Mouse (Mus musculus): ENCODE measurements around the gene Dync1i1. TPM values are rescaled to one million over a fixed set of nuclear protein-coding genes. Genes with fewer than 3 reads are reported as not detected.

Gene Dync1i1
- polyA plus RNA-seq, 1 experiment, result 1.4 TPM

DNA sequence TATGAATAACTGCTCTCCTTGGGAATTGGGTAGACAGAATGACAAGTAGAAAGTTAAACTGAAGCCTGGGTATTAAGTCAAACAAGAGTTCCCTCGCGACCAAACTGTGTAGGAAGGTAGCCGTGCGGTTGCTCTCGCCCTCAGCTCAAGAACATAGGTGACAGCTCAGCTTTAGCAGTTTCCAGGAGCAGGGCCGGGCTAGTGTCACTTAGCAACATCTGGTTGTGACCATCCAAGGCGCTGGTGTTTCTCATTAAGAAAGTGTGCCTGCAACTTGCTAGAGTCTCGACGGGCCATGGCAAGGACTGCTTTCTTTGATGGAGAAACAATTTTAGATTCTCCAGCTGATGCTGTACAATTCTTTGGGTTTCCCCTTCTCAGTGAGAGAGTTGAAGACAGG is 291.5 kb downstream of the Dync1i1 start:
- no peak overlapping the region for H3K4me3 ChIP-seq (ENCODE audit: insufficient read depth, low read length)
- H3K4me1 ChIP-seq (ENCODE audit: control insufficient read depth, insufficient read depth, low read length), result 0 out of 2 replicates have a peak, but pooled peaks cover 3% of the 10 kb centered on the region
- no peak overlapping the region for H3K27ac ChIP-seq (ENCODE audit: insufficient read depth, low read length)
- TF ChIP-seq POLR2A (IDR thresholded peaks at IDR 0.05; ENCODE audit: low read depth, low read length) (no peak), CTCF (IDR thresholded peaks at IDR 0.05; ENCODE audit: borderline replicate concordance, insufficient read depth, low read length) (no peak)

DNA sequence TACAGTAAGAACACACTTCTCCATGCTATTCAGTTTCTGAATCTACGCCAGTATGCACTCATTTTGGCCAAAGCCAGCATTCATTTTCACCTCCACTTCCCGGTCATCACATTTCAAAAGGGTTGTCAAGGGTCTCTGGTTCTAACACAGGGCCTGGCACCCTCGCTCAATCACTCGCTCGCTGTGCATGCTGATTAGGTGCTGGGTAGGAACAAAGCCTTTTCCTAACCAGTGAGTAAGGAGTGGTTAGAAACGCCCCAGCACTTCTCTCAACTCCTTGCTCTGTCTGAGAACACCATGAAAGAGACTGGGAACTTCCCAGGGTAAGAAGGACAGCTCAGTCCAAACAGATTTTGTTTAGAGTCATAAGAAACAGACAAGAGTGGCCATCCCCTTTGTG is 298.5 kb downstream of the Dync1i1 start:
- no peak overlapping the region for H3K4me3 ChIP-seq (ENCODE audit: insufficient read depth, low read length)
- no peaks in the 10 kb centered on the region for H3K4me1 ChIP-seq (ENCODE audit: control insufficient read depth, insufficient read depth, low read length)
- TF ChIP-seq CTCF (IDR thresholded peaks at IDR 0.05; ENCODE audit: borderline replicate concordance, insufficient read depth, low read length) (no peak), POLR2A (IDR thresholded peaks at IDR 0.05; ENCODE audit: low read depth, low read length) (no peak)
- no peak overlapping the region for H3K27ac ChIP-seq (ENCODE audit: insufficient read depth, low read length)

DNA sequence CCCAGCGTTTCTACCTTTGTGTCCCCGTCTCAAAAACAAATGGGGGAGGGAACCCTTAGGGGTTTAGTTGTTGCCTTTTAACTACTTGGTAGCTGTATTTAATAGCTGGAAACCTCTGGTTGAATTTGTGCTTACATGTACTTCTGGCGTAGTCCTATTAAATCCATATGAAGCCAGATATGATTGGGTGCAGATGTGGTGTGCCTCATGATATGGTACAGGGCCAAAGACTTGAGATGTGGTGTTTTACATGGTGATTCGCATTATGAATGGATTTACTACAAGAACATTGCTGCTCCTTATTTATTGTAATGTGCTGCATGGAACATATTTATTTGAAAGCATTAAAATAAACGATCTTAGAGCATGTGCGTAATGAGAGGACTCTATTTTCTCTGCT is 302.2 kb downstream of the Dync1i1 start:
- Histone ChIP-seq H3K4me3 (ENCODE audit: insufficient read depth, low read length) (no peak overlapping the region), H3K4me1 (ENCODE audit: control insufficient read depth, insufficient read depth, low read length) (no peaks in the 10 kb centered on the region), H3K27ac (ENCODE audit: insufficient read depth, low read length) (no peak overlapping the region)
- TF ChIP-seq POLR2A (IDR thresholded peaks at IDR 0.05; ENCODE audit: low read depth, low read length) (no peak), CTCF (IDR thresholded peaks at IDR 0.05; ENCODE audit: borderline replicate concordance, insufficient read depth, low read length) (no peak)

DNA sequence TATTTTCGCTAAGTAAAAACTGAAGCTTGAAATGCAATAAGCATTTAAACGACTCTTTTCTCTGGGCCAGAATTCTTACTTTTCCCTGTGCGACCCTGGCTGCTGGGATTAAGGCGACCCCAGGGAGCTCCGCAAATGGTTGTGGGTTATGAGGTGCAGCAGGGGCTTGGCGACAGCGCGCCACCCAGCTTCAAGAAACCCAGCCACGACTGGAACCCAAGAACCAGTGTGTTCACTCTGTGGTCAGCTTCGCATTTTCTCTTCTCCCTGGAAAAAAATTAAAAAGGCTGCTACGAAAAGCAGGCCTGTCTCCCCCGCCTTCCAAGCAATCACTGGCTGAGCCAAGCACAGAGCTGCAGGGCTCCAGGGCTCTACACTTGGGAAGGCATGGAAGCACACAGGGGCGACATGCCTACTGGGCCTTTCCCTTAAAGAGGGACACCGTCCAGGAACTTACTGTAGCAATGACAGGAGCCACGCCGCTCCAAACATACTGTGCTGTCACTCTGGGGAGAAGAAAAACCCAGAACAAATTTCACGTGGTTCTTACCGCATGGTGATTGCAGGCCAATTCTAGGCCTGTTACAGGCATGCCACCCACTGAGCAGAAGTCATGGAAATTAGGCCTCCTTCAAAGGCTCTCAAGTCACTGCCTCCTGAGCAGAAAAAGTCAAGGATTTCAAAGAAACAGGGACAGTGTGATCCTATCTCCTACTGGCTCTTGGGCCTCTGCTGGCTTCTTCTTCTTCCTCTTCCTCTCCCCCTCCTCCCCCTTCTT is 313.5 kb downstream of the Dync1i1 start:
- TF ChIP-seq POLR2A (IDR thresholded peaks at IDR 0.05; ENCODE audit: low read depth, low read length) (no peak), CTCF (IDR thresholded peaks at IDR 0.05; ENCODE audit: borderline replicate concordance, insufficient read depth, low read length) (no peak)
- no peak overlapping the region for H3K4me3 ChIP-seq (ENCODE audit: insufficient read depth, low read length)
- no peaks in the 10 kb centered on the region for H3K4me1 ChIP-seq (ENCODE audit: control insufficient read depth, insufficient read depth, low read length)
- H3K27ac ChIP-seq (ENCODE audit: insufficient read depth, low read length), result no peak overlapping the region

DNA sequence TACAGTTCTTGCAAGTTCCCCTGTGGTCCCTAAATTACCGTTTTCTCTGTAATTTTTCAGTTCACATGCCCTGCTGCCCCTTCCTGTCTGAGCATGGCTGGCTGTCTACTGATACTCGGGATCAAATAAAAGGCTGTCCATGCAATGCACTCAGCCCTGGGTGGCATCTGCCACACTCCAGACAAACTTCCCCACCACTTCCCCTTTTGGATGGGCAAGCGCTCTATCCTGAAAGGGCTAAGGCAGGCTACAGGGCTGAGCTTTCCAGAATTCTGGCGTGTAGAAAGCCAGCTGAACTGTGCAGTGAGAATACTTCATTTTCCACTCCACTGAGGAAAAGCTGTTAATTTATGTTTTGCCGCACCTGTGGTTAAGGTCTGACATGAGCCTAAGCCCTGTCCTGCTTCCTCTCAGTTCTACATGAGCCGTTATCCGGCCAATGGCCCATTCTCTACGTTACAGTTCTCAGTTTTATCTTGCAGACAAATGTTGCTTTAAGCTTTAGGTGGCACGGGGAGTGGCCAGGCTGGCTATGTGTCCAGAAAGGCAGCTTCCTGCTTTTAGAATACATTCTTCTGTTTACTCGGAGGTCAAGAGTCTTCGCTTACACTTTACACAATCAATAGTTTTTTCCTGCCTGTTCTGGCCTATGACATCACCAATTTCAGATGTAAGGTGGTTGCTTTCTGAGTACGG is 321.4 kb downstream of the Dync1i1 start:
- no peak overlapping the region for H3K27ac ChIP-seq (ENCODE audit: insufficient read depth, low read length)
- H3K4me3 ChIP-seq (ENCODE audit: insufficient read depth, low read length), result no peak overlapping the region
- H3K4me1 ChIP-seq (ENCODE audit: control insufficient read depth, insufficient read depth, low read length), result no peaks in the 10 kb centered on the region
- TF ChIP-seq CTCF (IDR thresholded peaks at IDR 0.05; ENCODE audit: borderline replicate concordance, insufficient read depth, low read length) (no peak), POLR2A (IDR thresholded peaks at IDR 0.05; ENCODE audit: low read depth, low read length) (no peak)

DNA sequence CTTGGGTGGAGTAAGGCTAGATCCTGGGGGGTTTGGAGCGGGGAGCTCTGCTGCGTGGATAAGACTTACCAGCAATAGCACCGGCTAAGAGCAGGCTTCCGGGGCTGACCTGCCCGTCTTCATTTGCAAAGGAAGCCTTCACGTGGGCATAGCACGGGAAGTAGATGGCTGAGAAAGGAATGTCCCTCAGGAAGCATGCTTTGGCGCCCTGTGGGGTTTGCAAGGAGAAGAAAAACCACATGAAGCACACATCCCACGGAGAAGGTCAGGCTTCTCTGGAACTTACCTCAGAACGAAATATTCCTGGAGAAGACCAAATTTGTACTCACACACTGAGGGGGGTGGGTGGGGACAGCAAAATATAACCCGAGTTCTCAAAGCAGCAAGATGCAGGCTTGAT is 327.3 kb downstream of the Dync1i1 start:
- Histone ChIP-seq H3K4me1 (ENCODE audit: control insufficient read depth, insufficient read depth, low read length) (no peaks in the 10 kb centered on the region; the same call in 1 of the 2 replicates), H3K4me3 (ENCODE audit: insufficient read depth, low read length) (no peak overlapping the region), H3K27ac (ENCODE audit: insufficient read depth, low read length) (no peak overlapping the region)
- no peak for TF ChIP-seq CTCF (IDR thresholded peaks at IDR 0.05; ENCODE audit: borderline replicate concordance, insufficient read depth, low read length)
- TF ChIP-seq POLR2A (IDR thresholded peaks at IDR 0.05; ENCODE audit: low read depth, low read length), result no peak

DNA sequence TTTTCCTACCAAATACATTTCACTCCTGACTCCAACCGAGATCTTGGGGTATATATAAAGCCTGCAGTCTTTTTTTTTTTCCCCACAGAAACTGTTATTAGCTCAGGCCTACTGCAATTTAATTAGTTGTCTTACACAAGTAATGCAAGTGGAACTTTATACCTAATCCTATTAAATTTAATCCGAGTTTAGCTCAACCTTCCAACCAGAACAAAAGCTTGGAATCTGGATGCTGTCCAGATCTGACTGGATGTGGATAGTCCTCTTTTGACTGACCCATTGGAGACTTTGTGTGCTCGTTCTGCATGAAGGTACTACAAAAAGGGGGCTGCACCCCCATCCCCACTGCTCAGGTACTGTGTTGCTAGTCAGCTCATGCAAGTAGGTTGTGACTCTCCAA is 328.5 kb downstream of the Dync1i1 start:
- no peak overlapping the region for H3K4me3 ChIP-seq (ENCODE audit: insufficient read depth, low read length)
- no peak for TF ChIP-seq POLR2A (IDR thresholded peaks at IDR 0.05; ENCODE audit: low read depth, low read length)
- TF ChIP-seq CTCF (IDR thresholded peaks at IDR 0.05; ENCODE audit: borderline replicate concordance, insufficient read depth, low read length), result no peak
- no peak overlapping the region for H3K27ac ChIP-seq (ENCODE audit: insufficient read depth, low read length)
- H3K4me1 ChIP-seq (ENCODE audit: control insufficient read depth, insufficient read depth, low read length), result no peaks in the 10 kb centered on the region; the same call in 1 of the 2 replicates

DNA sequence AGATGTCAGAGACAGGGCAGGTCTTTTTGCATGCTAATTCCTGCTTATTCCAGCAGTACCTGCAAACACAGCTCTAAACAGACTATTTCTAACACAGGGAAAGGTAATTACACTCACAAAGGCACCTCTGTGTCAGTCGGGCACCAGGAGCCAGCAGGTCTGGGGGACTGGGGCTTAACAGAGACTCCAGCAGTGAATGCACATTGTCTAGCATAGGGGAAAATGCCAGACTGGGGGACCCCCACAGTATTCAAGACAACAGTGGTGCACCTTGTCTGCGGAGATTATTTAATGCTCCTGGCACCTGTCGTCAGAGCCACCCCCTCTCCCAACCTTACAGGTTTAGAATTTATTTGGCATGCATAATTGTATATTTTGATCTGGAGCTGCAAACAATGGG is 333.1 kb downstream of the Dync1i1 start:
- Histone ChIP-seq H3K4me1 (ENCODE audit: control insufficient read depth, insufficient read depth, low read length) (no peaks in the 10 kb centered on the region; the same call in 1 of the 2 replicates), H3K27ac (ENCODE audit: insufficient read depth, low read length) (no peak overlapping the region), H3K4me3 (ENCODE audit: insufficient read depth, low read length) (no peak overlapping the region)
- no peak for TF ChIP-seq POLR2A (IDR thresholded peaks at IDR 0.05; ENCODE audit: low read depth, low read length)
- TF ChIP-seq CTCF (IDR thresholded peaks at IDR 0.05; ENCODE audit: borderline replicate concordance, insufficient read depth, low read length), result no peak

DNA sequence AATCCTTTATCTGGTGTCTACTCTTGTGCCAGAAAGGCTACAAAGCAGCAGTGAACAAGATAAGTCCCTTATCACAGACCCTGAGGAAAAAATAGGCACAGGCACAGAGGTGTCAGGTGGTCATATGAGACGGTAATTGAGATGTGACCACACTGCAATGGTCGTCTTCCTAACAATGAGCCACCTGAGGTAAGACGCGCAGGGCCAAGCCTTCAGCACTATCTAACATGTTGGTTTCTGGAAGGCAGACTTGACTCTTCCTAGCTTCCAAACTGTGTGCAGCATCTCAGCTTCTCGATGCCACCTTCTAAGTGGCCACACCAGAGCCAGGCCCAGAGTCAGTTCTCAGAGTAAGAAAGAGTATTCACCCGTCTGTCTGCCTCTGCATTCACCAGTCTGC is 341.8 kb downstream of the Dync1i1 start:
- Histone ChIP-seq H3K4me3 (ENCODE audit: insufficient read depth, low read length) (no peak overlapping the region), H3K4me1 (ENCODE audit: control insufficient read depth, insufficient read depth, low read length) (no peaks in the 10 kb centered on the region), H3K27ac (ENCODE audit: insufficient read depth, low read length) (no peak overlapping the region)
- TF ChIP-seq POLR2A (IDR thresholded peaks at IDR 0.05; ENCODE audit: low read depth, low read length) (no peak), CTCF (IDR thresholded peaks at IDR 0.05; ENCODE audit: borderline replicate concordance, insufficient read depth, low read length) (no peak)

DNA sequence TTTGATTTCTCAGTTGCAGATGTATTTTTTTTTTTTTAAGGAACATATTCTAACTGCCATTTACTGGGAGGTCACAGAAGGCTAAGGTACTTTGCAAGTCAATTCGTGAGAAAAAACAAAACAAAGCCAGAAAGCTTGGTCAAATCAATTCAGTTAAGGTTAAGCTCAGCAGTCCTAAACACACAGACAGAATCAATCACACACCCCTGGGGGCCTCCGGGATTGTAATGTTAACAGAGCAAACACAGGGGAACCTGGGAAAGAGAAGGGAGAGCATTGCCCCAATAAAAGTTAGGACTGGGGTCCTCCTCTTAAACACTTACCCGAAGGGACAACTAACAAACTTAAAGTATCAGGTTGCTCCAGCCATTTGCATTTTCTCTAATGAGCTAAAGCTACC is 344.6 kb downstream of the Dync1i1 start:
- H3K4me3 ChIP-seq (ENCODE audit: insufficient read depth, low read length), result no peak overlapping the region
- no peak overlapping the region for H3K27ac ChIP-seq (ENCODE audit: insufficient read depth, low read length)
- no peak for TF ChIP-seq POLR2A (IDR thresholded peaks at IDR 0.05; ENCODE audit: low read depth, low read length)
- no peak for TF ChIP-seq CTCF (IDR thresholded peaks at IDR 0.05; ENCODE audit: borderline replicate concordance, insufficient read depth, low read length)
- H3K4me1 ChIP-seq (ENCODE audit: control insufficient read depth, insufficient read depth, low read length), result no peaks in the 10 kb centered on the region
